Mouse (Mus musculus) liver, embryonic 14.5 days (tissue): ENCODE data around the gene Tac4.

Experiments used
- CTCF ChIP-seq: IDR thresholded peaks from 2 replicates; pipeline ENCODE4 v1.5.1; 2016; ENCODE audit warnings: antibody characterized with exemption, low read depth, control low read depth
- EP300 ChIP-seq: IDR thresholded peaks from 2 replicates; pipeline ENCODE4 v1.6.1; 2016; ENCODE audit warnings: antibody characterized with exemption, low read depth

- TF ChIP-seq CTCF = no peak
- no peak for TF ChIP-seq EP300
These were observed 40.4 kb downstream of the Tac4 start for GRCm38 (mm10) chr11:95301772-95302171.
